Comparison of ENCODE assay signal across 9 mouse cellular contexts in genomic region chr1:133744609-133745008, GRCm38 (mm10). TPM values are rescaled to one million over a fixed set of nuclear protein-coding genes. Genes with fewer than 3 reads are reported as not detected.
A peak's percentile ranks its signal among the peaks of the same experiment; 100 is the strongest.
DNase-seq lines count a peak whose midpoint lies in the region; ATAC-seq and TF ChIP-seq lines count a peak whose summit lies in the region.
"Had no signal": no experiment of that assay in that cellular context is flagged by ENCODE, and none has a peak within 500 bp of the region (broad histone marks: within the 10 kb centered on the region; RNA-seq: fewer than 3 reads in every experiment).

No protein-coding gene starts in this region.

- no peak overlapping the region for H3K9ac ChIP-seq in midbrain, postnatal 0 days (replicated peaks; ENCODE audit: low read length, poor library complexity, severe bottlenecking)
- H3K9ac ChIP-seq: midbrain, embryonic 12.5 days had no signal

- no peak overlapping the region for H3K4me3 ChIP-seq in midbrain, postnatal 0 days (ENCODE audit: low read depth, low read length)
- H3K4me3 ChIP-seq: midbrain, embryonic 12.5 days had no signal

- ATAC-seq in midbrain, postnatal 0 days (ENCODE audit: low FRiP score): no peak

- H3K27me3 ChIP-seq in midbrain, postnatal 0 days (ENCODE audit: insufficient read depth, low read length): no peaks in the 10 kb centered on the region

- no peaks in the 10 kb centered on the region for H3K9me3 ChIP-seq in midbrain, postnatal 0 days (ENCODE audit: low read length)
- H3K9me3 ChIP-seq: midbrain, embryonic 12.5 days had no signal

- H3K4me1 ChIP-seq in midbrain, postnatal 0 days (ENCODE audit: insufficient read depth, low read length): peaks cover 7% of the 10 kb centered on the region; the same call in 1 of the 2 replicates

- intact Hi-C loops in heart, postnatal 36 days (cut with DNase I): no loop called here

- no peaks in the 10 kb centered on the region for H3K36me3 ChIP-seq in midbrain, postnatal 0 days (ENCODE audit: insufficient read depth, low read length)
- H3K36me3 ChIP-seq: midbrain, embryonic 12.5 days had no signal

- H3K27ac ChIP-seq in midbrain, postnatal 0 days (ENCODE audit: low read depth, low read length): no peak overlapping the region
- H3K27ac ChIP-seq: midbrain, embryonic 12.5 days had no signal

- TF ChIP-seq CTCF in midbrain, postnatal 0 days (IDR thresholded peaks at IDR 0.05): no peak

- WGBS in midbrain, postnatal 0 days: 57% methylated on average over 4 of the region's 4 CpGs

- H3K4me2 ChIP-seq in midbrain, postnatal 0 days (ENCODE audit: low read depth, low read length, poor library complexity, severe bottlenecking): no peak overlapping the region
- H3K4me2 ChIP-seq: midbrain, embryonic 12.5 days had no signal

- DNase-seq in Muller cell, postnatal 12 days (ENCODE audit: inconsistent ontology term): peak; percentile 83
- peak; percentile 47 to 67 for DNase-seq in adrenal gland, adult 18-20 months (ENCODE audit: low spot score in 2 of 2)
- DNase-seq in fibroblast of lung, adult 2 months (ENCODE audit: low read depth): peak; percentile 99
- peak; percentile 73 for DNase-seq in heart, postnatal 36 days
- peak; percentile 43 to 44 for DNase-seq in layer of hippocampus, postnatal 36 days
- DNase-seq in midbrain, postnatal 0 days (ENCODE audit: low spot score): peak; percentile 73
- no peak for DNase-seq in thymus, postnatal 25 days
- no peak for DNase-seq in retina, embryonic 14.5 days (ENCODE audit: low spot score)

RNA-seq across cellular contexts. Expression of gene Lax1, which starts 54.7 kb away (rescaled TPM):
- total RNA-seq in adrenal gland, adult 18-20 months (2021): under 1 TPM; 0.32 to 0.33 TPM
- total RNA-seq in heart, postnatal 36 days (2021): under 1 TPM; 0.22 to 0.33 TPM
- not detected for total RNA-seq in layer of hippocampus, postnatal 36 days (2021)
- 0.09 TPM in 1 of 2 replicates, not detected in the other for total RNA-seq in midbrain, postnatal 0 days (2014; rRNA removed)
- polyA plus RNA-seq in midbrain, postnatal 0 days (2015; fragmentation: Nextera tagmentation; extraction: Ambion mirVana): 0.09 TPM in 1 of 2 replicates, not detected in the other

RNA-seq across cellular contexts. Expression of gene Atp2b4, which starts 56.2 kb away (rescaled TPM):
- 10 to 100 TPM; 25.1 to 41.5 TPM for total RNA-seq in adrenal gland, adult 18-20 months (2021)
- 10 to 100 TPM; 19.5 to 23.7 TPM for total RNA-seq in heart, postnatal 36 days (2021)
- 10 to 100 TPM; 67.8 to 72.1 TPM for total RNA-seq in layer of hippocampus, postnatal 36 days (2021)
- total RNA-seq in midbrain, postnatal 0 days (2014; rRNA removed): 48.3 and 62.3 TPM in 2 replicates
- 11.3 and 12.1 TPM in 2 replicates for polyA plus RNA-seq in midbrain, postnatal 0 days (2015; fragmentation: Nextera tagmentation; extraction: Ambion mirVana)

Comparison
In these comparisons a context has a peak if more than half of its experiments do, and no peak if none do; other contexts are left out.
1. DNase-seq: peak in Muller cell, postnatal 12 days (single experiment), adrenal gland, adult 18-20 months (2 of 2), fibroblast of lung, adult 2 months (single experiment), heart, postnatal 36 days (2 of 2), layer of hippocampus, postnatal 36 days (2 of 2) and midbrain, postnatal 0 days (single experiment); none in thymus, postnatal 25 days (single experiment) and retina, embryonic 14.5 days (single experiment).